Mouse (Mus musculus) adrenal gland, postnatal 4 days (tissue): Measurements from ENCODE around the gene Tspyl3. TPM values are rescaled to one million over a fixed set of nuclear protein-coding genes. Genes with fewer than 3 reads are reported as not detected.
"Not testable (repeated sequence)": the region's sequence is repeated elsewhere in the genome, so short reads cannot be mapped to it uniquely, and the experiment has no call there.

Source experiments
- DNase-seq, 2 experiments: peaks; one replicate each; pipeline ENCODE4 v3.0.0; 2021 to 2022; ENCODE audit warnings: low spot score in 2 of 2, mixed read lengths in 2 of 2
- long read RNA-seq, 2 experiments: library from polyadenylated mRNA; stranded (forward); transcript quantifications; one replicate each; pipeline ENCODE4 v2.0.0; 2021
- total RNA-seq, 2 experiments: library from RNA; stranded (reverse); gene quantifications; 2 replicates each; pipeline ENCODE4 v1.2.3; 2021

Tspyl3 gene
- 1 to 10 TPM; 8.6 to 8.8 TPM for total RNA-seq
- long read RNA-seq, experiment 1, transcript Tspyl3-201 (1 exons, 3,072 nt): major isoform, 9 of 9 reads
- long read RNA-seq, experiment 1, partial matches to known transcripts: 0 of 9 reads
- long read RNA-seq, experiment 1, other reads (novel, unspliced or antisense): 0 of 9 reads
- long read RNA-seq, experiment 2, transcript Tspyl3-201 (1 exons, 3,072 nt): major isoform, 11 of 11 reads
- long read RNA-seq, experiment 2, partial matches to known transcripts: 0 of 11 reads
- long read RNA-seq, experiment 2, other reads (novel, unspliced or antisense): 0 of 11 reads

DNA sequence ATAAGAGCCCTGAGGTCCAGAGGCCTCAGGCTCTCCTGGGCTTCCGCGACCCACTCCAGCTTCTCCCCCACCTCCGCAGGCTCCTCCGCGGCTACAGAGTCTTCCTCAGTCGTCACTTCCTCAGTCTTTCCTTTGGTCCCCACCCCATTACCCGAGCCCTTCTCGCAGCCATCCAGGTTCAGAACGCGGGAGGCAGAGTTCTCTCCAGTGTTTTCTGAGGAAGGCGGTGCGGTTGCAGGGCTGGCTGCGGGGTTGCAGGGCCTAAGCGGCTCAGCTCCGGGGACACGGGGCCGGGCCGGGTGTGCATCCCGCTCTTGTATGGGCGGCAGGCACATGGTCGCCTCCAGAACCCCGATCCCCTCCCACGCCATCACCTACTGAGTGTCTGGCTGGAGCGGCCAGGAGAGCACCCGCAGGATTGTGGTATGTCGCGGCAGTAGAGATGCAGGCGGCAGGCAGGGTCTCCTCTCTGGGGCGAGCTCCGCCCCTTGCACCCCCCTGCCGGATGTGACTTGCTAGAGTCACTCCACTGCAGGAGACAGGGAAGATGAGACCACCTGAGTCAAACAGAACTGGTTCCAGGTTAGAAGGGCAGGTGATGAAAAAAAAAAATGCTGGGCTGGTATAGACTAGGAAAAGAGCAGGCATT lies at the start of gene Tspyl3:
Tspyl3 (minus strand) TSS at position 496 of the 649 bp plus-strand sequence.
- no peak for DNase-seq

DNA sequence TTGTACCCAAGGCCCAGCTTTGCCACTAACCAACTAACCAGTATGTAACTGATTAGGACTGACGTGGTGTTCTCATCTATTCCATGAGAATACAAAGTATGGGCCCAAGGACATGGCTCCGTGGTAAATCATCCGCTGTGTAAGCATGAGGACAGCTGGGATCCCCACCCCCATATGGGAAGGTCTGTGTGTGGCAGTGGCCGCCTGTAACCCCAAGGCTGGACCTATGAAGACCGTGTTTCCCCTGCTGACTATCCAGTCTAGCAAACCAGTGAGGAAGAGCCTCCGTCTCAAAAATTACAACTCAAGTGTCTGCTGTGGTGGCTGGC lies 49.6 kb upstream of the Tspyl3 start:
- peak in 1 of 2 experiments; percentile 14 for DNase-seq

DNA sequence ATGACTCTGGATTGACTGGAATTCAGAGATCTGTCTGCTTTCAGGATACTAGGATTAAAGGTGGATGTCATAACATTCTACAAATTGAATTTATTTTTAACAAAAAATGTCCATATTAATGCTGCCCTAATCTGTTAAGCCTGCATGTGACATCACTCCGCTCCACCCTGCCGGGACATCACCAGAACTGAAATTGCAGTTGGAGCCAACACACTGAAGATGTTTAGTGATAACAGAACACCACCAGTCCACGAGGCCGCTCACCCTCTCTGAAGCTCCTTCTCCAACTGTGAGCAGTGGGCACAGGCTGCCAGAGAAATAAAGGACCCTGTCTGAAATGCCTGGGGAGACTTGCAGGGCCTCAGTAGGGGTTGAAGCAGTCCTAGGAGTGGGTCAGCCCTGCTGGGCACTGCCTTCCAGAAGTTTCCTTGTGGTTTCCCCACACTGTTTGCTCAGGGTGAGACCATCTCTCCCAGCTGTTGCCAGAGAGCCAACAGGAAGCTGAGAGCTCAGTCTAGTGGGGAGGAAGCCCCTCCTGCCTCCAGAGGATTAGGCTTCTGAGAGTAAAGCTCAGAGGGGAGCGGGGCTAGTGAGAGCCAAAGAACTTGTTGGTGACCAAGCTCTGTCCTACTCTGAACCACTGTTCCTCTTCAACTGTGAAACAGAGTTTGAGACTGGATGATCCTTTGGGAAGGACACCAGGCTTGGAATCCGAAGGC lies 49.1 kb upstream of the Tspyl3 start:
- not testable (repeated sequence) for DNase-seq

DNA sequence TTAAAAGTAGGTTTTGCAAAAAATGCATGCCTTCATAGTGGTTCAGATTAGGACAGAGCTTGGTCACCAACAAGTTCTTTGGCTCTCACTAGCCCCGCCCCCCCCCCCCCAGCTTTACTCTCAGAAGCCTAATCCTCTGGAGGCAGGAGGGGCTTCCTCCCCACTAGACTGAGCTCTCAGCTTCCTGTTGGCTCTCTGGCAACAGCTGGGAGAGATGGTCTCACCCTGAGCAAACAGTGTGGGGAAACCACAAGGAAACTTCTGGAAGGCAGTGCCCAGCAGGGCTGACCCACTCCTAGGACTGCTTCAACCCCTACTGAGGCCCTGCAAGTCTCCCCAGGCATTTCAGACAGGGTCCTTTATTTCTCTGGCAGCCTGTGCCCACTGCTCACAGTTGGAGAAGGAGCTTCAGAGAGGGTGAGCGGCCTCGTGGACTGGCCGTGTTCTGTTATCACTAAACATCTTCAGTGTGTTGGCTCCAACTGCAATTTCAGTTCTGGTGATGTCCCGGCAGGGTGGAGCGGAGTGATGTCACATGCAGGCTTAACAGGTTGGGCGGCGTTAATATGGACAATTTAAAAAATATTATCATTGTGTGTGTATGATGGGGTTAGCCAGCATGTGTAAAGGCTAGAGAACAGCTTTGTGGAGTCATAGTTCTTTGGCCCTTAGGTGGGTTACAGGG lies 45.1 kb upstream of the Tspyl3 start:
- not testable (repeated sequence) for DNase-seq

DNA sequence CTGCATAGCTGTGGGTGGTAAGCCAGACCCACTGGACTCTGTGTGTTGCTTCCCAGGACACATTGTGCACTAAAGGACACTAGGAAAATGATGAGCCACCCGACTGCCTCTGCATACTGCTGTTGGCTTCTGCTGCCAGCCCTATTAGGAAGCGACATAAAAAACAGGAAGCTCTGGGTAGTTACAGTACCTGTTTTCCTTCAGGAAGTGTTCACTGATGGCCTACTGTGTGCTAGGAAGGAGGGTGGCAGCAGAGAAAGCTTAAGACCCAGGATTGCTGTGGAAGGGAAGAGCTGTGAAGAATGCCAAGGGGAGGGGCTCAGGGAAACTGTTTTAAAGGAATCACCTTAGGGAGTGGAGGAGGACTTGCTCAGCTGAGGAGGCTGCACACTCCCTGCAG lies 42.1 kb upstream of the Tspyl3 start:
- DNase-seq: no peak

DNA sequence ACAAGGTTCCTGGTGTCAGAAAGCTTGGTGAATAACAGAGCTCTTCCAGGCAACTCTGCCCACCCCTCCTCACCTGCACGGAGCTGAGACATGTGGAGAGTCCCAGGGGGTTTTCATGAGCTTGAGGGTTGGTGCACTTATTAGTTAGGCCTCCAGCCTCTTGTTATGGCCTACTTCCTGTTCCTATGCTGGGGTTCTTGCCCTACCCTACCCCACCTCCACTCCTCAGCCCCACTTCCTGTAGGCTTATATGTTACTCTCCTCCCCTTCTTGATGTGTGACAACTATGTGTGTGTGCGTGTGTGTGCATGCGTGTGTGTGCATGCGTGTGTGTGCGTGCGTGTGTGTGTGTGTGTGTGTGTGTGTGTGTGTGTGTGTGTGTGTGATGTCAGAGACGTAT lies 37.8 kb upstream of the Tspyl3 start:
- no peak for DNase-seq

DNA sequence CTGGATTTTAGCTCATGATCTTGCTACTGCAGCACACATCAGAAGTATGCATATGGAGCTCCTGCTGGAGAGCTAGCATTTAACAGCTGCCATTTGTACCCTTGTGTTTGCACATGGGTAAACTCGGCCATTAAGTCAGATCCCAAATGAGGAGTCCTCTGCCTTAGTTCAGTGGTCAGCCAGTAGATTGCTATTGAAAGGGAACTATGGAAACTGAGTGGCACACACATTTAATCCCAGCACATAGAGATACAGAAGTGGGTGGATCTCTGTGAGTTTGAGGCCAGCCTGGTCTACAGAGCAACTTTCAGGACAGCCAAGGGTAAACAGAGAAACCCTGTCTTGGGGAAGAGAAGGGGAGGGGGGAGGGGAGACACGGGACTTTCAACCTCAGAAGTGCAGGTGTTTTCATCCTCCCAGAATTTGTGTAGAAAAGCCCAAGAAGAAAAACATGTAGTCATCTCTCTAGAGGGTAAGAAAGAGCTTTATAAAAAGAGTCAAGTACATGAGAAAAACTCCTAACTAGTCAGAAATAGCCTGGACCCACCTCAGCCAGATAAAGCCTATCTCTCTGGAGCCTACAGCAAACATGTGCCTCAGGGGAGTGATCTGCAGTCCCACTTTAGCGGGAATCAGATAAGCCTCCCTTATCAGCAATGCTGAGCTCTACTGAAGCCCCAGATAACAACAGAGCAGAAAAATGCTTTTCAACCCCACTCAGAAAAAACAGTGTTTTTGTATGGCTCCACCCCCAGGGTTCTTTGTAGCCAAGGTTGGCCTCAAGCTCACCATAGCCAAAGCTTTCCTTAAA lies 34.8 kb upstream of the Tspyl3 start:
- no peak for DNase-seq

DNA sequence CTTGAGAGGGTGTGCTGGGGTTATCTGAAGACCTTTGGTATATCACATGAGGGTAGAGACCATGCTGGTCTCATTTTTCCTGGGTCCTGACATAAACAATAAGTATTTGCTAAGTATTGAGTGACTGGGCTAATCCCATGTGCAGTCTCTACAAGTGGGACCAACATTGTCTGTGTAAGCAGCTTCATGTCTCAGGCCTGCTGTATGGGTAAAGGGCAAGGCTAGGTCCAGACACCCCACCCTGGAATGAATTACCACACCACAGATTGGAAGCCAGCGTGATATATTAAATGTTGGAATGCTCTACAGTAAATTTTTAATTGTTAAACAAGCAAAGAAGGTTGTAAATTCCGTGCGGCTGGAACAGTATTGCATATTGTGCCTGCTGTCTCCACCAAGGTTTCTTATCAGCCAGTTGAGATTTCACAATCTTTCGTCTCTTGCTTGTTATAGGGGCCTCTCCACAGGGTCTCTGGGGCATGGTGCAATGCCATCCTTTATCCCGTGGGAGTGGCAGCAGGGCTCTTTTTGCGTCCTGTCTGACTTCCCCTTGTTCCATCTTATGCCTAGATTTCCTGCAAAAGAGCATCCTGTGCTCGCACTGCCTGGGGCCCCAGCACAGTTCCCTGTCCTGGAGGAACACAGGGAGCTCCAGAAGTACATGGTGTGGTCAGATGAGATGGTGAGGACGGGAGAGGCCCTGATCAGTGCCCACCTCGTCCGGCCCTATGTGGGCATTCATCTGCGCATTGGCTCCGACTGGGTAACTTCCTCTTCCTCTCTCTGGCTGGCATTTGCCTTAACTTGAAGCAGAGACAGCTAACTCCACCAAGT lies 34.0 kb upstream of the Tspyl3 start:
- DNase-seq: no peak

DNA sequence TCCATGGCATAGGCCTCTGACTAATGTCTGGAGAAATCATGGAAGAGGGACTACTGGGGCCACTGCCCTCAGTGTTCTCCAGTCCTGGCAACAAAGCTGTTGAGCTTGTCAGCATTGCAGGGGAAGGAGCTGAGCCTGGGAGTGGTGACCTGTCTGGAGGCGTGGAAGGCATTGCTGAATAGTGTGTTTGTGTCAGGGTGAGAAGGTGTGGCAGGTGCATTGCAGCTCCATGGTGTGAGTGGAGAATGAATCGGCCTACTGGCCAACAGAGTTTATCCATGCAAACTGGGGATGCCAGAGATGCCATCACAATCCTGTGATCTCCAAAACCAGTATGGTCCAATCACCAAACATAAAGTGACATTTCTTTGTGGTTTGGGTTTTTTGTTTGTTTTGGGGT lies 31.4 kb upstream of the Tspyl3 start:
- DNase-seq: no peak

DNA sequence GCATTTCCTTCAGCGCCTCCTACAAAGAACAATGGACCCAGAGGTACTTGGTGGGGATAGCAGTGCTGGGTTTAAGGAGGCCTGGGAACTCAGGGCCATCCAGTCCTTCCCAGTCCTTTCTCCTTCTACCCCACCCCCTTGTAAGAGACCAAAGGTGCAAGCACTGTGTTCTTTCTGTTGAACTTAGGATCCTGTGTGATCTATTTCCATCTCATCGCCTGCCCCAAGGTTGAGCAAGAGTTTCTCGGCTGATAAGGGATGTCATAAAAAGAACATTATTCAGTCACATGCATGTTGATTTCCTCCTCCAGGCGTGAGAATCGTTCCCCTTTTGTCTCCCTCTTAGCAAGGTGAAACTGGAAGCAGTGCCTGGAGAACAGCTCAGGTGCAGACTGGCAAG lies 24.5 kb upstream of the Tspyl3 start:
- no peak for DNase-seq

DNA sequence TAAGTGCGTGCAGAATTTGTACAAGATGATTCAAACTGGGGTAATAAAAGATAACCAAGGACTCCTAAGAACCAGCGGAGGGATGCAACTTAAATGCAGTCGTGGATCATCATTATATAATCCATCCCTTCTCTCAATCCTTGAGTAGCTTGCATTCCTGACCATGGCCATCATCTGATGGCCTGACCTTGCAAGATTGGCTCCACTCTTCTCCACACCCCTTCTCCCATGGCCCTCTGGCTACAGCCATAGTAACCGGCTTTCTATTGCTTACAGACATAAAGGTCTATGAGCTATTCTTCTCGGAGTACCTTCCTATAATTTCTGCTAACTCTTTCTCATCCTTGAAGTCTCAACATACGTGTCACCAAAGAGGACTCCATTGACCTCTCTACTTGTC lies 16.9 kb upstream of the Tspyl3 start:
- no peak for DNase-seq

DNA sequence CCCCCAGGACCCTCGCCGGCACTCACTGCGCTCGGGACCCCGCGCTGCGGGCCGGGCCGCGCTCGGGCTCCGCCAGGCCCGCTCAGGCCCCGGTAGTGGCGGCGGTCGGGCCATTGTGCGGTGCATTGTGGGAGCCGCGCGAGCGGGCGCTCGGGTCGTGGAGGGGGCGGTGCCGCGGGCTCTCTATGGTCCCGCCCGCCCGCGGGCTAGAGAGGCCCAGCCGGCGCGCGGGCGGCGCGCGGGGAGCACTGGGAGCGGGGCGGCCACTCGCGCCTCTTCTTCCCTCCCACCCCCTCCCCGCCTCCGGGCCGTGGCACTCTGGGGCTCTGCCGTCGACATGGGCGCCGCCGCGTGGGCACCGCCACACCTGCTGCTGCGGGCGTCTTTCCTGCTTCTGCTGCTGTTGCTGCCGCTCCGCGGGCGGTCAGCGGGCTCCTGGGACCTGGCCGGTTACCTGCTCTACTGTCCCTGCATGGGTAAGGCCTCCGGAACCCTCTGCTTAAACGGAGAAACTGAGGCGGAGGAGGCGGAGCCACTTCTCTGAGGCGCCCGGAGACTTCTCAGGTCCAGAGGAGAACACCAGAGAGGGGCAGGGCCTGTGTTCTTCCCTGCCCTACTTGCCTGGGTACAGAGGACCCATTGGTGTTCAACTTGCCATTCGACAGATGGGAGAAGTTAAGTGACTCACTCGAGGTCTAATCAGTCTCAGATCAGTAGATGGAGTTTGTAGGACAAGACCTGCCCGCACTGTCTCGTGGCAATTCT lies 16.2 kb upstream of the Tspyl3 start, which contains the start of the genes Plagl2 and Pofut1:
Plagl2 (minus strand) TSS at position 177 of the 765 bp plus-strand sequence.
Pofut1 (plus strand) TSS at position 284 of the 765 bp plus-strand sequence.
- DNase-seq: peak; percentile 78

DNA sequence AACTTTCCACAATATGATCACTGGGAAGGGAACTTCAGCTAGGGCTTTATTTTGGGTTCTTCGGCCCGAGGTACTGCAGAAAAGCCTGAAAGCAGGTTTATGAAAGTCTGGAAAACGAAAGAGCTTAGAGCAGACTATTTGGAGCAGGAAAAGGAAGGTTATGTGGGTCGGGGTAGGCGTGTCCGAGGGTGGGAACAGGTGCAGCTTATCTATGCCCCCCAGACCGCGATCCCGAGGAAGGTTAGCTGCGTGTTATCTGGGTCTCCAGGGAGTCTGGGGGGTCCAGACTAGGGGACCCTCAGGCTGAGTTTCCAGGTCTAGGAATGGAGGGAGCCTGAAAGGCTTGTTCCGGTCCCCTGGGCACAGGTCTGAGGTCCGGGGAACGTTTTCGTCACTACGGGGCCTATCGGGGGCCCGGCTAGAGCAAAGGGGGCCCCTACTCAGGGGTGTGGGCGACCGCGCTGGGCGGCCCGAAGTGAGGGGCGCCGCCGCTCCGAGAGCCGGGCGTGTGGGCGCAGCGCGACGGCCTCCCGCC lies 15.5 kb upstream of the Tspyl3 start:
- no peak for DNase-seq

DNA sequence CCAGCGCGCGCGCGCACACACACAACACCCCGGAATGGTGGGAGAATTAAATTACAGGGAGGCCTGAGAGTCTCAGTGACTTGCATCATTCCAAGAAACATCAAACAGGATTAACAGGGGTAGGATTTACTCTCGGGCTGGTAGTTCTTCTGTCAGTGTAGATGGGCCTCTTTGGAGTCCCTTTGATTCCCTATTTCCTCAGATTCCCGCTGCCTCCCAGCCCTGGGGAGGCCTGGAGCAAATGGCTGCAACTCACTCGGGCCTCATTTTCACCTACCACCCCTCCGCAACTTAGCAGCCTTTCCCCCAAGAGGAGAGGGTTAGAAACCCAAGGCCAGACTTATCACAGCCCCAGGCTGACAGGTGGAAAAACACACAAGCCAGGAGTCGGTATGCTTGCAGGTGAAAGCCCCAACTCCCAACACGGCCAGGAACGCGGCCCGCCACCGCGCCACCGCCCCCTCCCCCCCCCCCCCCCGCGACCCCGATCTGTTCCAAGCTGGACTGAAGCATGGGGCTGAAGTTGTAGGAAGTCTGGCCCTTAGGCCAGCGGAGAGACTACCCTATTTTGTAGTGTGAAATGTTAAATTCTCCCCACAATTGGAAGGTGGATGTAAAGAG lies 14.7 kb upstream of the Tspyl3 start:
- no peak for DNase-seq

DNA sequence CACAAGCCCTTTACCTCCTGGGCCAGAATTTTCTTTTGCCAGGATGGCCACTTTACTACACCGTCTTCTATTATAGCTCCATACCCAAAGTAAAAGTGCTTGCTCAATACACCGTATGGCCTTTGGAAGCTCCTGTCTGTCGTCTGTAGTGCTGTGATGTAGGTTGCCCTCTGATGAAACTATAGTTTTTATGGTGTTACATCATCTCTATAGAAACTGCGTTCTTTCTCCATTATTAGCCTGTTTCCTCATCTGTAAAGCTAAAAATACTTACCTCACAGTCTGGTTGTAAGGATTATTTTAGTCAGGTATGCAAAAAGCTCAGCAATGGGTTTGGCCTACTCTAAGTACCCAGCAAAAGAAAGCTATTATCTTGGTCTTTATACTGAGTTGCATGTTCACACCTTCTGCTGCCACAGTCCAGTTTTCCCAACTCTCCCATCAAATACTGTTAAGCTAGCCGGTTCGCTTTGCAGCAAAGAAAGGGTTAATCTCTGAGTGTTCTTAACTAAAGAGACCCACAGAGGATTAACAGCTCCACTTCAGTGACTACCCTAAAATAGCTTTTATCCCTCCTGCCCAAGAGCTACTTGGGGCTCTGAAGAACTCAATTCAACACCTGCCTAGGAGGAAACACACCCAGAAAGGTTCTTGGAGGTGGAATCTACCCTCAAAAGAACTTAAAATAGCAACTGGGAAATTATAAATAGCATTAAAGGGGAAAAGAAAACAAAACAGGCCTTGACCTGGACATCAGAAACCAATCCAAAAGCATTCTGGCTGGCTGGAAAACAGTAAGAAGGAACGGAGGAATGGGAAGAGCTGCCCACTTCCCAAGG lies 14.0 kb upstream of the Tspyl3 start:
- no peak for DNase-seq

DNA sequence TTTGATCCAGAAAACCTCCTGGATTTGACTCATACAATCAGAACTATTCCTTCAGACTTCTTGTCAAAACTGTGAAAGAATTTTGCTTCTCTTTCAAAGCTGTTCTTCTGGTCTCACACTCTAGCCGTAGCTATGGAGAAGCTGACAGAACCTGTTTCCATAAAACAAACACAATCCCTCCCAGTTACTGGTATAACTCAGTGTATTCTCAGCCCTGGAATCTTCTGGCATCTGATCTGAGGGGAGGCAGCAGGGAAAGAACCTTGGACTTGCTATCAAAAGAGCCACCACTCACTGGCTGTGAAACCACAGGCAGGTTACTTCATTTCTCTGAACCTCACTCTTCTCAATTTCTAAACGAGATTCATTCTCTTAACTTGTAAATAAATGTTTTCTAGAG lies 13.2 kb upstream of the Tspyl3 start:
- DNase-seq: no peak

DNA sequence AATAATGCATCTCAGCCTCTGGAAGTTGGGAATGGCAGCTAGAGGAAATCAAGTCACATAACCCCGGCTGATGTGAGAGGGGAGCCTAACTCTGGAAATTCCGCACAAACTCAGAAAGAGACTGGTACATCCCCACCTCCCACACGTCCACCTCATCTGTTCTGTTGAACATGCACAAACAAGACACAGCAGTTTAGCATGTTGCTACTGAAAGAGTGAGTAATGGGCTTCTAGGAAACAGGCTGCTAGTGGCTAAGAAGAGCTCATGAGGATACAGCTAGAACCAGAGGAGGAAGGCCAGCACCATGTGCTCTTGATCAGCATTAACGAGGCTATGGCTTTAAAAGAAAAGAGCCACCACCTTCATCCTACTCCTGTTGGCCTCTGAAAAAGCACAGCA lies 12.7 kb upstream of the Tspyl3 start:
- no peak for DNase-seq

DNA sequence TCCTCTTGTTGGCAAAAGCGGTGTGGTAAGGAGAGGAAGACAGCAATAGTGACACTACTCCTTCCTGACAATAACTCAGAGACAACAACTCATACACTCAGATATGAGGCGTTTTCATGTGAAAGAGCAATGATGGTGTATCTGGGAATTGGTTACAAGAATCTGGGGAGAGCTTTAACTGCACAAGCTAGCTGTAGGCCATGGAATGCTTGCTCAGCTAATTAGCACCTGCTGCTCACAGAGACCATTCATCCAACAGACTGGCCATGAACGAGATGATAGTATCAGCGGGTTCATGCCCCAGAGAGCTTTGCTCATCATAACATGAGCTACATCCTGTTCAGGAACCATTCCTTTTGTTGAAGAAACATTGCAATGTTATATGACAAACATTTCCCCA lies 12.0 kb upstream of the Tspyl3 start:
- DNase-seq: no peak
